Mouse (Mus musculus): ENCODE measurements at regions not wholly inside any gene's neighbourhood (a gene's known extent, or its start where the extent isn't known, plus 50 kb on each side); places are given as distances from the start of the nearest gene placed in this dataset.

GRCm38 (mm10) chr11:6902991-6903390, 65.5 kb upstream of the Gm11983 start:
- WGBS: 81% methylated on average over 3 of the region's 3 CpGs
- DNase-seq (ENCODE audit: low spot score) (no peak), ATAC-seq (ENCODE audit: insufficient read depth, low FRiP score, low TSS enrichment) (no peak)
- no peaks in the 10 kb centered on the region for H3K36me3 ChIP-seq (ENCODE audit: control insufficient read depth, insufficient read depth, low read length)
- H3K4me1 ChIP-seq (ENCODE audit: control insufficient read depth, insufficient read depth, low read length): no peaks in the 10 kb centered on the region
- H3K9ac ChIP-seq (ENCODE audit: low read length): no peak overlapping the region
- H3K27me3 ChIP-seq (ENCODE audit: control insufficient read depth, insufficient read depth, low read length): no peaks in the 10 kb centered on the region
- no peaks in the 10 kb centered on the region for H3K9me3 ChIP-seq (ENCODE audit: control insufficient read depth, low read length)
- H3K27ac ChIP-seq (ENCODE audit: low read depth, low read length): no peak overlapping the region
- no peak overlapping the region for H3K4me2 ChIP-seq (ENCODE audit: low read depth)
- H3K4me3 ChIP-seq (ENCODE audit: low read depth, low read length): no peak overlapping the region

- no peak for ATAC-seq (ENCODE audit: insufficient read depth, low FRiP score, low TSS enrichment)
- no peak overlapping the region for H3K9ac ChIP-seq (ENCODE audit: low read length)
- 81% methylated on average over 3 of the region's 3 CpGs for WGBS
- H3K4me2 ChIP-seq (ENCODE audit: low read depth): no peak overlapping the region
- no peaks in the 10 kb centered on the region for H3K36me3 ChIP-seq (ENCODE audit: control insufficient read depth, insufficient read depth, low read length)
- H3K27me3 ChIP-seq (ENCODE audit: control insufficient read depth, insufficient read depth, low read length): no peaks in the 10 kb centered on the region
- no peaks in the 10 kb centered on the region for H3K9me3 ChIP-seq (ENCODE audit: control insufficient read depth, low read length)
- no peak for DNase-seq (ENCODE audit: low spot score)
- H3K27ac ChIP-seq (ENCODE audit: low read depth, low read length): no peak overlapping the region
- H3K4me3 ChIP-seq (ENCODE audit: low read depth, low read length): no peak overlapping the region
- H3K4me1 ChIP-seq (ENCODE audit: control insufficient read depth, insufficient read depth, low read length): no peaks in the 10 kb centered on the region
Measured at GRCm38 (mm10) chr11:6902271-6902670, 64.8 kb upstream of the Gm11983 start.

- no peak overlapping the region for H3K9ac ChIP-seq (ENCODE audit: low read length)
- WGBS: 61% methylated on average over 11 of the region's 11 CpGs
- H3K27ac ChIP-seq (ENCODE audit: low read depth, low read length): no peak overlapping the region
- H3K4me1 ChIP-seq (ENCODE audit: control insufficient read depth, insufficient read depth, low read length): no peaks in the 10 kb centered on the region
- DNase-seq (ENCODE audit: low spot score) (no peak), ATAC-seq (ENCODE audit: insufficient read depth, low FRiP score, low TSS enrichment) (no peak)
- no peak overlapping the region for H3K4me3 ChIP-seq (ENCODE audit: low read depth, low read length)
- H3K4me2 ChIP-seq (ENCODE audit: low read depth): no peak overlapping the region
- H3K36me3 ChIP-seq (ENCODE audit: control insufficient read depth, insufficient read depth, low read length): no peaks in the 10 kb centered on the region
- no peaks in the 10 kb centered on the region for H3K27me3 ChIP-seq (ENCODE audit: control insufficient read depth, insufficient read depth, low read length)
- H3K9me3 ChIP-seq (ENCODE audit: control insufficient read depth, low read length): no peaks in the 10 kb centered on the region
Measured at GRCm38 (mm10) chr11:6900769-6901481, 63.5 kb upstream of the Gm11983 start.

GRCm38 (mm10) chr11:6900357-6900756, 62.9 kb upstream of the Gm11983 start:
- no peak overlapping the region for H3K4me3 ChIP-seq (ENCODE audit: low read depth, low read length)
- 66% methylated on average over 12 of the region's 12 CpGs for WGBS
- H3K9ac ChIP-seq (ENCODE audit: low read length): no peak overlapping the region
- H3K9me3 ChIP-seq (ENCODE audit: control insufficient read depth, low read length): no peaks in the 10 kb centered on the region
- no peaks in the 10 kb centered on the region for H3K27me3 ChIP-seq (ENCODE audit: control insufficient read depth, insufficient read depth, low read length)
- H3K27ac ChIP-seq (ENCODE audit: low read depth, low read length): no peak overlapping the region
- no peak overlapping the region for H3K4me2 ChIP-seq (ENCODE audit: low read depth)
- no peaks in the 10 kb centered on the region for H3K4me1 ChIP-seq (ENCODE audit: control insufficient read depth, insufficient read depth, low read length)
- DNase-seq (ENCODE audit: low spot score) (no peak), ATAC-seq (ENCODE audit: insufficient read depth, low FRiP score, low TSS enrichment) (no peak)
- no peaks in the 10 kb centered on the region for H3K36me3 ChIP-seq (ENCODE audit: control insufficient read depth, insufficient read depth, low read length)

GRCm38 (mm10) chr11:6899271-6900005, 62.0 kb upstream of the Gm11983 start:
- no peak overlapping the region for H3K27ac ChIP-seq (ENCODE audit: low read depth, low read length)
- WGBS: 86% methylated on average over 13 of the region's 13 CpGs
- no peak for DNase-seq (ENCODE audit: low spot score)
- no peaks in the 10 kb centered on the region for H3K36me3 ChIP-seq (ENCODE audit: control insufficient read depth, insufficient read depth, low read length)
- no peak overlapping the region for H3K4me3 ChIP-seq (ENCODE audit: low read depth, low read length)
- H3K4me2 ChIP-seq (ENCODE audit: low read depth): no peak overlapping the region
- ATAC-seq (ENCODE audit: insufficient read depth, low FRiP score, low TSS enrichment): no peak
- H3K9me3 ChIP-seq (ENCODE audit: control insufficient read depth, low read length): no peaks in the 10 kb centered on the region
- no peak overlapping the region for H3K9ac ChIP-seq (ENCODE audit: low read length)
- no peaks in the 10 kb centered on the region for H3K4me1 ChIP-seq (ENCODE audit: control insufficient read depth, insufficient read depth, low read length)
- H3K27me3 ChIP-seq (ENCODE audit: control insufficient read depth, insufficient read depth, low read length): no peaks in the 10 kb centered on the region

DNA sequence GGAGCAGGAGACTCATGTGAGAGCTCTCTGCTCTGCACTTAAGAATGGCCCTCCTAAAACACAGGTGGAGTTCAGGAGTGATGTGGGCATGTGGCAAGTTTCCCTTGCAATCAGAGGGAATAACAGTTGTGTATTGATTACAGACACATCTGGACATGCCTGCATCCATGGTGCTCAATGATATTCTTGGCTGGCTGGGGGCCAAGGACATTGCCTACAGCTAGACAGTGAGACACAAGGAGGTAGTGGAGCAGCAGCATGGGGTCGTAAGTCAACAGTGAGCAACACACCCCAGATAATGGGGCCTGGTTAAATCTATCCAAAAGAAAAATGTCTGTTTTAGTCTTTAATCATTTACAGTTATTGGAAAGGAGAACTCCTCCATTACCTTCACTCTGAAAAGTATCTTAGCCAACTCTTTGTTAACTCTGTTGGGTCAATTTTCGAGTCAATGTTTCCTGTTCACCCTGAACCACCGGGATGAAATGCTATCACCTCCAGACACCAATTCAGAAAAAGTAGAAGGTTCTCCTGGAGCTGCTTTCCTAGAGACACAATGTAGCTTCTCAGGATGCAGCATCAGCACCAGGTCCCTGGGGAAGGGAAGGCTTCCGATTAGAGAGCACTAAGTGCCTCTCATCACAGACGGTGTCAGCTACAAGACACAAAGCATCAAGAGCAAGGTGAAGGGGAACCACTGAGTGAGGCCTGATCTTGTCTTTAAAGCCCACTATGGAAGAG, 61.1 kb upstream of the Gm11983 start:
- no peak overlapping the region for H3K4me3 ChIP-seq (ENCODE audit: low read depth, low read length)
- no peak overlapping the region for H3K4me2 ChIP-seq (ENCODE audit: low read depth)
- no peak overlapping the region for H3K9ac ChIP-seq (ENCODE audit: low read length)
- no peaks in the 10 kb centered on the region for H3K4me1 ChIP-seq (ENCODE audit: control insufficient read depth, insufficient read depth, low read length)
- DNase-seq (ENCODE audit: low spot score) (no peak), ATAC-seq (ENCODE audit: insufficient read depth, low FRiP score, low TSS enrichment) (no peak)
- H3K9me3 ChIP-seq (ENCODE audit: control insufficient read depth, low read length): no peaks in the 10 kb centered on the region
- no peaks in the 10 kb centered on the region for H3K36me3 ChIP-seq (ENCODE audit: control insufficient read depth, insufficient read depth, low read length)
- no peaks in the 10 kb centered on the region for H3K27me3 ChIP-seq (ENCODE audit: control insufficient read depth, insufficient read depth, low read length)
- 85% methylated on average over 5 of the region's 5 CpGs for WGBS
- H3K27ac ChIP-seq (ENCODE audit: low read depth, low read length): no peak overlapping the region

DNA sequence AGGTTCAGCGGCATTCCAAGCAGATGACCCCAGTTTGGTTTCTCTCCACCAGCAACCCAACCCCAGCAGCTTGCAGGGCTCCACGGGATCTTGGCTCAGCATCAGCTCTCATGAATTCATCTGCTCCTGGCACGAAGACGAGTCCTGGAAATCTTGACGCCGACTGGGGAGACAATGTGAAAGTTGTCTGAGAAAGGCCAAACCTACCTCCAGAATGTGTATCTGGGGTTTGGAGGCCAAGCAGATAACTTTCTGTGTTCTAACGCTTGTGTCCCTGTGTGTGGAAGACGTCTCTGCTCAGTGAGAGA, 58.3 kb upstream of the Gm11983 start:
- Histone ChIP-seq H3K36me3 (ENCODE audit: control insufficient read depth, insufficient read depth, low read length) (no peaks in the 10 kb centered on the region), H3K4me3 (ENCODE audit: low read depth, low read length) (no peak overlapping the region), H3K4me1 (ENCODE audit: control insufficient read depth, insufficient read depth, low read length) (no peaks in the 10 kb centered on the region), H3K4me2 (ENCODE audit: low read depth) (no peak overlapping the region), H3K27me3 (ENCODE audit: control insufficient read depth, insufficient read depth, low read length) (no peaks in the 10 kb centered on the region), H3K9me3 (ENCODE audit: control insufficient read depth, low read length) (no peaks in the 10 kb centered on the region), H3K9ac (ENCODE audit: low read length) (no peak overlapping the region), H3K27ac (ENCODE audit: low read depth, low read length) (no peak overlapping the region)
- WGBS: 64% methylated on average over 8 of the region's 8 CpGs
- DNase-seq (ENCODE audit: low spot score): no peak
- ATAC-seq (ENCODE audit: insufficient read depth, low FRiP score, low TSS enrichment): no peak

GRCm38 (mm10) chr11:6894911-6895785, 57.7 kb upstream of the Gm11983 start:
- H3K9me3 ChIP-seq (ENCODE audit: control insufficient read depth, low read length): no peaks in the 10 kb centered on the region
- WGBS: 39% methylated on average over 7 of the region's 7 CpGs
- H3K9ac ChIP-seq (ENCODE audit: low read length): no peak overlapping the region
- H3K4me2 ChIP-seq (ENCODE audit: low read depth): no peak overlapping the region
- no peak for ATAC-seq (ENCODE audit: insufficient read depth, low FRiP score, low TSS enrichment)
- no peak overlapping the region for H3K4me3 ChIP-seq (ENCODE audit: low read depth, low read length)
- no peaks in the 10 kb centered on the region for H3K36me3 ChIP-seq (ENCODE audit: control insufficient read depth, insufficient read depth, low read length)
- no peaks in the 10 kb centered on the region for H3K4me1 ChIP-seq (ENCODE audit: control insufficient read depth, insufficient read depth, low read length)
- H3K27me3 ChIP-seq (ENCODE audit: control insufficient read depth, insufficient read depth, low read length): no peaks in the 10 kb centered on the region
- no peak overlapping the region for H3K27ac ChIP-seq (ENCODE audit: low read depth, low read length)
- no peak for DNase-seq (ENCODE audit: low spot score)

Data from neural tube, embryonic 11.5 days (tissue).